Mouse (Mus musculus) 416B (cell line): Measurements from ENCODE around the gene Hip1.

Experiments used
- DNase-seq: peaks from one replicate; pipeline ENCODE4 v3.0.0; 2011; ENCODE audit warnings: low read depth

Hip1 gene

GRCm38 (mm10) chr5:135435039-135435438 is 109.9 kb downstream of the Hip1 start:
- peak; percentile 72 for DNase-seq

GRCm38 (mm10) chr5:135433861-135434260 is 111.1 kb downstream of the Hip1 start:
- peak; percentile 11 for DNase-seq

DNA sequence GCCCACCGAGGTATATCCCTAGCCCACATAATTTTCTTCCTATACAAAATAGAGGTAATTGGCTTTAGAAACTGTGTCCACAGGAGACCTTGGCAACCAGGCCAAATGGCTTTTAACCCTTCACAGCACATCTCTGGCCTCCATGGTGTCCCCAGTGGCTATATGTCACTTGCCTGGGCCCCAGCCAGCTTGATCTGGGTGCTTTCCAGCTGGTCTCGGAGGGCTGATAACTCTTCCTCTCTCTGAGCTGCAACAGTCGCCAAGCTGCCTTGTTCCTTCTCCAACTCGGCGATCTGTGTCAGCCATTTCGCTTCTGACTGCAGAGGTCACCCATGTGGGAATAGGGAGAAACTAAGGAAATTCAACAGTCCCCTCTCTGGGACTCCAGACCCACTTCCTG is 113.8 kb downstream of the Hip1 start:
- no peak for DNase-seq

DNA sequence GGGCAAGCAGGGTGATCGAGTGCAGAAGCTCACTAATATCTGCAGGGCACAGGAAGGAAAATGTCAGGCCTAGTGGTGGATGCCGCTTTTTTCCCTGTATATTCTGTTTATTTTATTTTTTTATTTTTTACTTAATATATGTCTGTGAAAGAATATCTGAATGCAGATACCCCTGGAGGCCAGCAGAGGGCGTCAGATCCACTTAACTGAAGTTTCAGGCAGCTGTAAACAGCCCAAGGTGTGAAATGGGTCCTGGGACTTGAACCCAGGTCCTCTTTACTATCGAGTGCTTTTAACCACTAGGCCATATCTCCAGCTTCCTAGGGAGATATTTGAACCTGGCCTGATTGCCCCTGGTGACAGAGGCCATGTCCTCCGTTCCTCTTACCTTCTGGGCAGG is 116.1 kb downstream of the Hip1 start:
- peak; percentile 56 for DNase-seq

- no peak for DNase-seq
Observed at GRCm38 (mm10) chr5:135410266-135410665, 134.7 kb downstream of the Hip1 start.

- no peak for DNase-seq
Observed at GRCm38 (mm10) chr5:135408114-135408513, 136.8 kb downstream of the Hip1 start.

DNA sequence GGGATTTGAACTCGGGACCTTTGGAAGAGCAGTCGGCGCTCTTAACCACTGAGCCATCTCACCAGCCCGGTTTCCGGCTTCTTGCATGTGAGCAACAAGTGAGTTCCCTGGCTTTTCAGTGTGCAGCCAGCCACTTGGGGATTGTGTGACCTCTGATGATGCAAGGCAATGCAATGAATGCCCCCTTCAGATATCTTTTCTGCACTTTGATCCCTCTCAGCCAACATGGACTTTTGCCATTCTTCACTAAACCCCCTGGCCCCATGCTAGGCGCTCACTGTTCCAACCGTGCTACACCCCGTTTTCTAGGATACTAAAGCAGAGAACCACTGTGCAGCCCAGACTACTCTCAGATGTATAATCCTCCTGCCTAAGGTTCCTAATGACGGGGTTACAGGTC is 139.5 kb downstream of the Hip1 start:
- no peak for DNase-seq

DNA sequence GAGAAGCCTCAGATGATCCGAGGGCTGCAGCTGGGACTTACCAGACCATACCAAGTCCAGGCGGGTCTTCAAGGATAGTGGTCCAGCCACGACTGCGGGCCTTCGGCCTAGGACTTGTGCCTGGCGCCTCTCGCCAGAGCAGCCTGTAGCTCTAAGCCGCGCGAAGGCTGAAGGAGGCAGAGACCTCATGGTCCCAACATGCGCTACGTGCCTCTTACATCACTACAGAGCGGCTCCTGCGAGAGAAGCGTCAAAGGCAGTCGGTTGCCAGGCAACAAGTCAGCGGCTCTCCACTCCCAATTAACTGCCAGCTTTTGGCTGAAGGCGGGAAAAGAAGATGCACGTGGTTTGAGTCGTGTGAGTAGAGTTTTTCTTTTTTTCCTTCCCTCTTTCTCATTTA is 140.3 kb downstream of the Hip1 start:
- peak; percentile 13 for DNase-seq

- peak; percentile 84 for DNase-seq
Observed at GRCm38 (mm10) chr5:135400244-135400643, 144.7 kb downstream of the Hip1 start.

- peak; percentile 39 for DNase-seq
Observed at GRCm38 (mm10) chr5:135399382-135399781, 145.5 kb downstream of the Hip1 start.

- peak; percentile 89 for DNase-seq
Observed at GRCm38 (mm10) chr5:135395826-135396225, 149.1 kb downstream of the Hip1 start.

DNA sequence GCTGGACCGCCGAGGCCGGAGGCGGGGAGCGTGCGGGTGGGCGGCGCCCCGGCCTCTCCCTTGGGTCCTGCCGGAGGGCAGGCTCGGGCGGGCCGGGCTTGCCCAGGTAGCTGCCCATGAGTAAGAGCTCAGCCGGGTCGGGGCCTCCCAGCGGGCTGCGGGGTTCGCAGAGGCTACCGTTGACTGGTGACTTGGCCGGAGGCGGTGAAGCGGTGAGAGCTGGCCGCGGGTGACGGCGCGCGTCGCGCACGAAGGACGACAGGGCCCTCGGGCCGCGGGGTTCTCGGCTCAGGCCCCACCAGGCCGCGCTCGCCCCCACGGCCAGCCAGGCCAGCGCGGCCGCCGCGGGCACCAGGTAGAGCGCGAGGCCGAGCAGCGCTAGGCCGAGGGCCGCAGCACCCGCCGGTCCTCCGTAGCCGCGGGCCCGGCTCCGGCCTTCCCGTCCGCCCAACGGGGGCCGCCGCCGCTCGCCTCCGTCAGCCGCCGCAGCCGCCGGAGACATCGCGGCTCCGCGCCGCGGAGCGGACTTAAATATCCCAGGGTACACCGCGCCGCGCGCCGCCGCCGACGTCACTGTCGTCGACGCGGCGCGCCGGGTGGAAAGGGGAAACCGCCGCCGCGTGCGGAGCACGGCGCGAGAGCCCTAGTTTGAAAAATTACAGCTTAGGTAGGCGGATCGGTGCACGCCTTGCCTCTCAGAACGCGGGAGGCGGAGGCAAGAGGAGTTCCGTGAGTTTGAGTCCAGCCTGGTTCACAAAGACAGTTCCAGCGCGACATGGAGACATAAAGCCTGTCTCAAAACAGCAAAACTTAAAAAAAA is 150.7 kb downstream of the Hip1 start, which contains the start of gene Pom121:
Gene Pom121, minus strand, starts transcription at position 543 of the 820 bp plus-strand sequence.
- DNase-seq = peak; percentile 91

GRCm38 (mm10) chr5:135383771-135384170 is 161.1 kb downstream of the Hip1 start:
- DNase-seq = no peak

DNA sequence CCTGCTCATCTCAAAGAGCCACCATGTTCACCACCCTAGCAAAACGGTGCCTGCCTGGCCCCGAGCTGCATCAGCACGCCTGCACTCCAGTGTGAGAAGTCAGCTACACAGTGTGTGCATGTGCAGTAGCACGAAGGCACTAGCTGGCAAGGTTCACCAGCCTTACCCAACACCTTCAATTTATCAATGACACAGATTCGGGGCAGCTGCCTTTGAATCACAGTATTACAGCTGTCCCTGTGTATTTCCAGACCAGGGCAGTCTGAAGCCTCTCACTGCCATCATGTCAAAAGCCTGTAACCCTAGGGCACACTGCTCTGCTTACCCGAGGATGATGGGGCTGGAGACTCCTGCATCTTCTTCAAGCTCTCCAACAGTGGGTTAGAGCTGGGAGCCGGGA is 162.2 kb downstream of the Hip1 start:
- no peak for DNase-seq

- DNase-seq = no peak
Observed at GRCm38 (mm10) chr5:135381356-135381925, 163.5 kb downstream of the Hip1 start.

DNA sequence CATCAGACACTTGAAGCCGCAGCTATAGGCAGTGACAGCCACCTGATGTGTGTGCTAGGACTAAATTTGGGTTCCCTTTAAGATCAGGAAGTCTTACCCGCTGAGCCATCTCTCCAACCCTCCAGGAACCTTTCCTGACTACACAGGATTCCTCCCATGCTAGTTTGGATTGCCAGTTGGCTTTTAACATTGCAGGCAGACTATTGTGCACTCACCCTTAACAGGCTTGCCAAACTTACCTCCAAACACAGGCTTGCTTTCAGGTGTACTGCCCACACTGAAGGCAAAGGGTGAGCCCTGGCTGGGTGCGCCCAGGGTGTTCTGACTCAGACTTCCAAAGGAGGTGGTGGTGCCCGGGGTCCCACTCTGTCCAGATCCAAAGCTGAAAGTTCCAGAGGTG is 164.2 kb downstream of the Hip1 start:
- no peak for DNase-seq

- no peak for DNase-seq
Observed at GRCm38 (mm10) chr5:135376341-135376740, 168.6 kb downstream of the Hip1 start.

- no peak for DNase-seq
Observed at GRCm38 (mm10) chr5:135375167-135375566, 169.8 kb downstream of the Hip1 start.

- DNase-seq = no peak
Observed at GRCm38 (mm10) chr5:135373601-135374000, 171.3 kb downstream of the Hip1 start.

GRCm38 (mm10) chr5:135371195-135371594 is 173.7 kb downstream of the Hip1 start:
- DNase-seq = no peak

DNA sequence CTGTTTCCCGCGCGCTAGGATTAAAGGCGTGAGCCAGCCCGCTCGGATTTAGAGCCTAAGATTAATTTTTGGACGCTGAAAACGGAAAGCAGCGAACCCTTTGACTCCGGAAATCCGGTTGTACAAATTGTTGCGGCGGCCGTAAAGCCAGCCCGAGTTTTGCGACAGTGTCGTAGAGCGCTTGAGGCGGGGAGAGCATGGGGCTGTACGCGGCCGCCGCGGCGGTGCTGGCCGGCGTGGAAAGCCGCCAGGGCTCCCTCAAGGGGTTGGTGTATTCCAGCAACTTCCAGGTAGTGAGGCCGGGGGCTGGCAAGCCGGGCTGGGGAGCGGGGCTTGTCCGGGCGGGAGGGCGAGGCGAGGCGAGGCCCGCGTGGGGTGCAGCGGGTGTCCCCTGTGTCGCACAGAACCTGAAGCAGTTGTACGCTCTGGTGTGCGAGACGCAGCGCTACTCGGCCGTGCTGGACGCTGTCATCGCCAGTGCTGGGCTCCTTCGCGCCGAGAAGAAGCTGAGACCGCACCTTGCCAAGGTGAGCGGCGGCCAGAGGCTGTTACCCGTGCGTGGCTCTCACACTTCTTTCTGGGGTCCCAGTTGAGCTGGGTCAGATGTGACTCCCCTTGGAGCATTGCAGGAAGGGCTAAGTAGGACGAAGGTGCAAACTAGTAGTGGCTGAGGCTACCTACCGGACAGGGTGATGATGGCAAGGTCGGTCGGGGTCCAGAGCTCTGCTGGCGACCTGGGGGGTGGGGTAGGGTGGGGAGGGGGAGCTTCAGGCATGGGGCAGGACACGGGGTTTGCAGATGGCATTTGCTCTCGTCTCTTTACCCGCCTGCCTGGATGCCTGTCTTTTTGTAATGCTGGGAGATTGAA is 174.9 kb downstream of the Hip1 start, which contains the start of gene Nsun5:
Gene Nsun5, plus strand, starts transcription at position 167 of the 868 bp plus-strand sequence.
- peak; percentile 97 for DNase-seq

DNA sequence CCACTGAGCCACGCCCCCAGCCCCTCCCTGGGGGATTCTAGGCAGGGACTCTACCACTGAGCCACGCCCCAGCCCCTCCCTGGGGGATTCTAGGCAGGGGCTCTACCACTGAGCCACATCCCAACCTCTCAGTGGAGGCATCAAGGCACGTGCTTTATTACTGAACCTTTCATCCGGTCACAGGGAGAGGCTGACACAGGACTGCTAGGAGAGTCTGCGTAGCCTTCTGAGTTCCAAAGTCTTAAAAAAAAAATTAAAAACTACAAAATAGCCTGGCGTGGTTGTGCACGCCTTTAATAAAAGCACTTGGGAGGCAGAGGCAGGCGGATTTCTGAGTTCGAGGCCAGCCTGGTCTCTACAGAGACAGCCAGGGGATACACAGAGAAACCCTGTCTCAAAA is 175.7 kb downstream of the Hip1 start:
- DNase-seq = peak; percentile 51
